Mouse (Mus musculus): Measurements from ENCODE around the gene Fam172a. TPM values are rescaled to one million over a fixed set of nuclear protein-coding genes. Genes with fewer than 3 reads are reported as not detected.
A peak's percentile ranks its signal among the peaks of the same experiment; 100 is the strongest.

Fam172a gene
- total and polyA plus RNA-seq, 2 experiments from 2014 or later, result 22.1 to 37.6 TPM

DNA sequence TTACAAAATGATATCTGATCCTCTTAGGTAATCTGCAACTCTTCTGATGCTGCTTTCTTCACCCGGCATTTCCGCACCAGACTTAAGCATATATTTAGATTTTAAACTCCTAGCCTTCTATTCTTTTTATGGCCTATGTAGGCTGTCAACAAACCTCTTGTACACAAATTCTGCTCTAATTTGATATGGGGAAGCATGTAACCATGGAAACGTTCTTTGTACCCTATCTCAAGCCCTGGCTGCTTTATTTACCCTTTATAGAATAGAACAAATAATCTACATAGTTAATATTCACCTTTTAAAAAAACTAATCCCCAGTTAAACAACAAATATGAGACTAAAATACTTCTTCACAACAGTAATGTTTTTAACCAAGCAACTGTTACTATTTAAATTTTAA is 176.7 kb downstream of the Fam172a start:
- no peak overlapping the region for H3K9ac ChIP-seq (replicated peaks; ENCODE audit: low read length)
- WGBS, result 76% methylated on average over 3 of the region's 3 CpGs
- DNase-seq (ENCODE audit: low spot score) (no peak), ATAC-seq (no peak)
- H3K27me3 ChIP-seq (ENCODE audit: insufficient read depth, low read length), result no peaks in the 10 kb centered on the region
- no peaks in the 10 kb centered on the region for H3K4me1 ChIP-seq (ENCODE audit: insufficient read depth, low read length)
- H3K4me2 ChIP-seq (ENCODE audit: low read depth, low read length), result no peak overlapping the region
- TF ChIP-seq CTCF (IDR thresholded peaks at IDR 0.05; ENCODE audit: low read depth), result no peak
- H3K27ac ChIP-seq, result no peak overlapping the region
- no peaks in the 10 kb centered on the region for H3K36me3 ChIP-seq (ENCODE audit: insufficient read depth, low read length)
- H3K4me3 ChIP-seq (ENCODE audit: low read length), result no peak overlapping the region
- no peaks in the 10 kb centered on the region for H3K9me3 ChIP-seq (ENCODE audit: low read length)

DNA sequence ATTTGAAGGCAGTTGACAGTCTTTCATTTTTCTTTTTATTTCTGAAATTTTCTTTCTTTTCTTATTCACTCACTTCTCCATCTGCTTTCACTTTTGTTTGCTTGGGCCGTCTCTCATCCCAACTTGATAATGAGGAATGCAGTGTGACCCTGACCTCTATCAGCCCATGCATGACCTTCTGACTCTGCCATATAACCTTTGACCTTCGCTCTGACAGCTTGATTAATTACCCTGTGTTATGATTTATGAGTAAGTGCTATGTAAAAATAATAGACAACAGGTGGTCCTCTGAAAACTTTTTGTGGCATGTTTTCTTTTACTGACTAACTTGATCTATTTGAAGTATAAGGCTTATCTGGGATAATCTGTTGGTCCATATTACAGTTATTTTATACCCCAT is 195.8 kb downstream of the Fam172a start:
- H3K27me3 ChIP-seq (ENCODE audit: insufficient read depth, low read length), result no peaks in the 10 kb centered on the region
- H3K4me1 ChIP-seq (ENCODE audit: insufficient read depth, low read length), result 0 out of 2 replicates have a peak, but pooled peaks cover under 1% of the 10 kb centered on the region
- no peak overlapping the region for H3K9ac ChIP-seq (replicated peaks; ENCODE audit: low read length)
- DNase-seq (ENCODE audit: low spot score), result no peak
- no peaks in the 10 kb centered on the region for H3K36me3 ChIP-seq (ENCODE audit: insufficient read depth, low read length)
- no peak for ATAC-seq
- no peak overlapping the region for H3K4me2 ChIP-seq (ENCODE audit: low read depth, low read length)
- H3K4me3 ChIP-seq (ENCODE audit: low read length), result no peak overlapping the region
- no peak overlapping the region for H3K27ac ChIP-seq
- 24% methylated on average over 2 of the region's 2 CpGs for WGBS
- no peaks in the 10 kb centered on the region for H3K9me3 ChIP-seq (ENCODE audit: low read length)
- no peak for TF ChIP-seq CTCF (IDR thresholded peaks at IDR 0.05; ENCODE audit: low read depth)

DNA sequence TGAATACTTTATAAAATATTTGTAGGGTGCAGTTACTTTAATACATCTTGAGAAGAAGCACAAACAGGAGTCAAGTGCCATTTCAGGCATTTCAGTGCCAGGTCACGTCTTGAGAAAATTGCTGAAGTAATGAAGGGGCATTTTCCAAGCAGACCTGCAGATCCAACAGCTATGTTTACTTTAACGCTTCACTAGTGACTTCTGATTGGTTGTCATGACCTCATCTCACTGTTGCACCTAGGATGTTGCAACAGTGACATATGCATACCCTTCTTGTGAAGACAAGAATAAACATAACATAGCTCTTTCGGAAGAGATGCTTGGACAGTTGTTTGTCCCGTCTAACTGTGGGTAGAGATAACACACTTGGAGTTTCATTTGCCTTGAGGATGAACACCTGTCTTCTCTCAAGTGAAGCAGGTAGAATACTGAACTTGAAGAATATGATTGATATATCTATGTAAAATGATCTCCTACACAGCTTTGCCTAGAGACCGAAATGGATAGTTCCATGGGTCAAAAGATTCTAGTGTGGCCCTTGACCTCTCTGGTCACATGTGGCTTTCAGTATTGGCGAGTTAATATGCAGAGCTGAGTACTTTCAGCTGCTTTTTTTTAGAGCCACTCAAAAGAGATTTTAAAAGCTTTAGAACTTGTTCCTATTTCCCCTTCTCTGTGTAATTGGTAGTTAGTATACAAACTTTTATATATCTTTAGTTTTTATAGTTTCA is 196.4 kb downstream of the Fam172a start:
- Histone ChIP-seq H3K27me3 (ENCODE audit: insufficient read depth, low read length) (no peaks in the 10 kb centered on the region), H3K4me1 (ENCODE audit: insufficient read depth, low read length) (no peaks in the 10 kb centered on the region), H3K4me3 (ENCODE audit: low read length) (no peak overlapping the region), H3K9me3 (ENCODE audit: low read length) (no peaks in the 10 kb centered on the region), H3K4me2 (ENCODE audit: low read depth, low read length) (no peak overlapping the region), H3K36me3 (ENCODE audit: insufficient read depth, low read length) (no peaks in the 10 kb centered on the region), H3K9ac (replicated peaks; ENCODE audit: low read length) (no peak overlapping the region), H3K27ac (no peak overlapping the region)
- no peak for TF ChIP-seq CTCF (IDR thresholded peaks at IDR 0.05; ENCODE audit: low read depth)
- WGBS, result 44% methylated on average over 6 of the region's 6 CpGs
- DNase-seq (ENCODE audit: low spot score) (no peak), ATAC-seq (no peak)

DNA sequence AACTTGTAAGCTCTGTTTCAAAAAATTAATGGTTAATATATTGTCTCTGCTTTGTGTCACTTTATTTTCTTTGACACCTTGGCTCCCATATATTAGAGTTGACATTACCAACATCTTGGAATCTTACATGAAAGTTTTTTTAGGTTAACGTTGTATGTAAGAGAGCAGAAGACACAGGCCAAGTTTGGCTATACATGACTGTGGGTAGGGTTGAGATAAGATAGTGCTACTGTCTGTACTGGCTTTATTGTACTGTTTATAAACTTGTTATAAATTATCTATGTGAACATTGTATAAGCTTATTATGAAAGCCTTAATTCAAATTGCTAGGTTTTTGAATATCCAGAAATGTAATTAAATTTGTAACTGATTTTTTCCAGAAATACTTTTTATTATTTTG is 197.9 kb downstream of the Fam172a start:
- Histone ChIP-seq H3K36me3 (ENCODE audit: insufficient read depth, low read length) (no peaks in the 10 kb centered on the region), H3K9me3 (ENCODE audit: low read length) (no peaks in the 10 kb centered on the region), H3K4me2 (ENCODE audit: low read depth, low read length) (no peak overlapping the region), H3K27ac (no peak overlapping the region), H3K4me3 (ENCODE audit: low read length) (no peak overlapping the region), H3K4me1 (ENCODE audit: insufficient read depth, low read length) (no peaks in the 10 kb centered on the region), H3K9ac (replicated peaks; ENCODE audit: low read length) (no peak overlapping the region), H3K27me3 (ENCODE audit: insufficient read depth, low read length) (no peaks in the 10 kb centered on the region)
- ATAC-seq, result no peak
- no peak for DNase-seq (ENCODE audit: low spot score)
- WGBS, result 68% methylated on average over 1 of the region's 1 CpGs
- no peak for TF ChIP-seq CTCF (IDR thresholded peaks at IDR 0.05; ENCODE audit: low read depth)

DNA sequence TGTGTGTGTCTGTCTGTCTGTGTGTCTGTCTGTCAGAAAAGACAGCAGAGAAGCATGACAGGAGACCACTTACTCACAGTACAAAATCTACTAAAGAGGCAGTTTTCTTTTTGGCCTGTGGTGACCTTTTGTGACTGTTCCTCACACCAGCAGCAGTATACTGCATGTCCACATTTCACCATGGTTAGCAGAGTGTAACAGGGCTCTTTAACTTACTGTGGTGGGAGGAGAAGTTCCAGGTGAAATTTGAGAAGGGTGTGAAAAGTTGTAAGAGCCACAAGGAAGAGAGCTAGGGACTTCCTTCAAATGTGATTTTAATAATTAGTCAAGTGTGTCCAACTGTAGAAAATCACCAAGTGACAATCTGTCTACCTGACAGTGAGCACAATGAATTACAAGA is 199.0 kb downstream of the Fam172a start:
- no peak overlapping the region for H3K27ac ChIP-seq
- H3K4me3 ChIP-seq (ENCODE audit: low read length), result no peak overlapping the region
- ATAC-seq, result no peak
- H3K4me1 ChIP-seq (ENCODE audit: insufficient read depth, low read length), result no peaks in the 10 kb centered on the region
- H3K4me2 ChIP-seq (ENCODE audit: low read depth, low read length), result no peak overlapping the region
- H3K36me3 ChIP-seq (ENCODE audit: insufficient read depth, low read length), result no peaks in the 10 kb centered on the region
- no peaks in the 10 kb centered on the region for H3K9me3 ChIP-seq (ENCODE audit: low read length)
- TF ChIP-seq CTCF (IDR thresholded peaks at IDR 0.05; ENCODE audit: low read depth), result no peak
- no peak overlapping the region for H3K9ac ChIP-seq (replicated peaks; ENCODE audit: low read length)
- DNase-seq (ENCODE audit: low spot score), result no peak
- no peaks in the 10 kb centered on the region for H3K27me3 ChIP-seq (ENCODE audit: insufficient read depth, low read length)

DNA sequence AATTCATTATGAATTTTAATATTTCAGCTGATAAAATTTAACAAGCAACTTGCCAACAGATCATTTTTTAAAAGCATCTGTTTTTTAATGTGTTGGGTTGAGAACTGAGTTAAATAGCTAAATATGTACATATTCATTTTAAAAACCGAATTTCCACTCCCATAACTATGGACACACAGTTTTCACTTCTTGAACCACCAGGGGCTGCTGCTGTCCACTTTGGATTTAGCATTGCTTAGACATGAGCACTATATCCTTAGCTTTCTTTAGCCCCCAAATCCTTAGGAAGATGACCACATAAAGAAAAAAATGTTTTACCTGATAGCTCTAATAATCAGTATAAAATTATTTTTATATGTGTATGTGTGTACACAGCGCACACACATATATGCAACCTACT is 207.4 kb downstream of the Fam172a start:
- 86% methylated on average over 2 of the region's 2 CpGs for WGBS
- DNase-seq (ENCODE audit: low spot score) (peak; percentile 3), ATAC-seq (no peak)
- H3K4me1 ChIP-seq (ENCODE audit: insufficient read depth, low read length), result no peaks in the 10 kb centered on the region
- no peaks in the 10 kb centered on the region for H3K9me3 ChIP-seq (ENCODE audit: low read length)
- H3K36me3 ChIP-seq (ENCODE audit: insufficient read depth, low read length), result no peaks in the 10 kb centered on the region
- no peak overlapping the region for H3K4me3 ChIP-seq (ENCODE audit: low read length)
- peak; percentile 40 for TF ChIP-seq CTCF (IDR thresholded peaks at IDR 0.05; ENCODE audit: low read depth)
- H3K4me2 ChIP-seq (ENCODE audit: low read depth, low read length), result no peak overlapping the region
- H3K9ac ChIP-seq (replicated peaks; ENCODE audit: low read length), result no peak overlapping the region
- H3K27me3 ChIP-seq (ENCODE audit: insufficient read depth, low read length), result no peaks in the 10 kb centered on the region
- H3K27ac ChIP-seq, result no peak overlapping the region

DNA sequence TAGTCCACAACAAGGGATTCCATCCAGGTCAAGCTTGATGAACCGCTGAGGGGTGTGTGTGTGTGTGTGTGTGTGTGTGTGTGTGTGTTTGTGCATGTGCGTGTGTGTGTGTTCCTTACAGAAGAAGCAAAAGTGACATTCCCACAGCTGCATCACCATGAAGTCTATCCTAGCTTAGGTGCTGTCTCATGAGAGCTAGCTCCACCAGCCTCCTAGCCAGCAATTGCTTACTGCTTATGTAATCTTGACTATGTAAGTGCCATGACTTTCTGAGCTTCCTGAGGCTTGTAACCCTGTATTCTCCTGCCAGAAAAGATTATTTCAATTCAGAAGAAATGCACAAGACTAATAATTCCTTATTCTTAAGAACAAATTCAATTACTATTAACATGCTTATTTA is 221.0 kb downstream of the Fam172a start:
- WGBS, result 86% methylated on average over 2 of the region's 2 CpGs
- Histone ChIP-seq H3K4me1 (ENCODE audit: insufficient read depth, low read length) (no peaks in the 10 kb centered on the region), H3K9me3 (ENCODE audit: low read length) (no peaks in the 10 kb centered on the region), H3K27ac (no peak overlapping the region), H3K4me3 (ENCODE audit: low read length) (no peak overlapping the region), H3K36me3 (ENCODE audit: insufficient read depth, low read length) (no peaks in the 10 kb centered on the region), H3K9ac (replicated peaks; ENCODE audit: low read length) (no peak overlapping the region), H3K4me2 (ENCODE audit: low read depth, low read length) (no peak overlapping the region), H3K27me3 (ENCODE audit: insufficient read depth, low read length) (no peaks in the 10 kb centered on the region)
- ATAC-seq (no peak), DNase-seq (ENCODE audit: low spot score) (no peak)
- no peak for TF ChIP-seq CTCF (IDR thresholded peaks at IDR 0.05; ENCODE audit: low read depth)
